19 mouse cellular contexts compared by ENCODE assay signal in the genomic region with DNA sequence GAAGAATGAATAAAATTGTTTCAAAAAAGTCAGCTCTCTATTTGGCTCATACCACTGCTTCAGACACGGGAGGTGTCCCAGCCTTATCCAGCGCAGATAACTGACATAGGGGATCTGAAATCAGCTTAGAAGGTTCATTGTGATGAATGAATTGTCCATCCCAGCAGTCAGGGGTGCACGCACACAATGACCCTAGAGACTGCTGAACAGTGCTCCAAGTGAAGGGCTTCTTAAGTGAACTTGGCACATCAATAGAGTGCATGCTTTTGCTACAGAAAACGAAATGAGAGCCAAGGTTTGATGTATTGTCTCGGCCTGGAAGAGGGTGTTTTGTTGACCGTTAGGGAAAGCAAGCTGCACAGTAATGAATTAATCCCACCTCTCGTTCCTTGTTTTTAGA.
"Had no signal": no experiment of that assay in that cellular context is flagged by ENCODE, and none has a peak within 500 bp of the region (broad histone marks: within the 10 kb centered on the region; RNA-seq: fewer than 3 reads in every experiment).

No protein-coding gene starts in this region.

- H3K4me1 ChIP-seq: liver, embryonic 15.5 days; lung, embryonic 15.5 days; midbrain, embryonic 15.5 days; neural tube, embryonic 12.5 days; stomach, embryonic 15.5 days had no signal

- H3K9me3 ChIP-seq: liver, embryonic 15.5 days; lung, embryonic 15.5 days; megakaryocyte, embryonic 14.5 days; midbrain, embryonic 13.5 days; midbrain, embryonic 15.5 days; neural tube, embryonic 12.5 days; stomach, embryonic 15.5 days had no signal

- H3K4me2 ChIP-seq: liver, embryonic 15.5 days; lung, embryonic 15.5 days; midbrain, embryonic 13.5 days; midbrain, embryonic 15.5 days; neural tube, embryonic 12.5 days; stomach, embryonic 15.5 days had no signal

- ATAC-seq: liver, postnatal 0 days; lung, postnatal 0 days; midbrain, embryonic 13.5 days; midbrain, embryonic 15.5 days had no signal

- H3K27me3 ChIP-seq: liver, embryonic 15.5 days; lung, embryonic 15.5 days; megakaryocyte, embryonic 14.5 days; midbrain, embryonic 13.5 days; midbrain, embryonic 15.5 days; neural tube, embryonic 12.5 days; stomach, embryonic 15.5 days had no signal

- H3K27ac ChIP-seq: liver, embryonic 15.5 days; lung, embryonic 15.5 days; macrophage; midbrain, embryonic 13.5 days; midbrain, embryonic 15.5 days; neural tube, embryonic 12.5 days; stomach, embryonic 15.5 days; stomach, postnatal 0 days had no signal

- H3K36me3 ChIP-seq: liver, embryonic 15.5 days; lung, embryonic 15.5 days; midbrain, embryonic 13.5 days; midbrain, embryonic 15.5 days; neural tube, embryonic 12.5 days; stomach, embryonic 15.5 days had no signal

- H3K4me3 ChIP-seq: liver, embryonic 15.5 days; lung, embryonic 15.5 days; megakaryocyte, embryonic 14.5 days; midbrain, embryonic 13.5 days; midbrain, embryonic 15.5 days; neural tube, embryonic 12.5 days; stomach, embryonic 15.5 days had no signal

- DNase-seq: liver, postnatal 0 days; lung, adult 2 months; lung, postnatal 14 days; lung, postnatal 36 days; right cerebral cortex, postnatal 14 days; spleen, adult 18-20 months; thymus, adult 2 months; thymus, postnatal 25 days; thymus, postnatal 4 days had no signal

- H3K9ac ChIP-seq: liver, embryonic 15.5 days; liver, postnatal 0 days; lung, embryonic 15.5 days; midbrain, embryonic 13.5 days; midbrain, embryonic 15.5 days; neural tube, embryonic 12.5 days; stomach, embryonic 15.5 days had no signal
